Mouse (Mus musculus) urinary bladder, adult 2 months (tissue): ENCODE results near the gene Pde4d. TPM values are rescaled to one million over a fixed set of nuclear protein-coding genes. Genes with fewer than 3 reads are reported as not detected.

Source experiments
- DNase-seq: peaks from one replicate; pipeline ENCODE4 v3.0.0; 2022; ENCODE audit warnings: low spot score
- polyA plus RNA-seq: library from polyadenylated mRNA; depleted of rRNA; stranded (reverse); fragments of >200 nt; gene quantifications from 2 replicates; pipeline ENCODE4 v1.2.3, GENCODE M21; 2012

Gene Pde4d
- polyA plus RNA-seq, 1 experiment: 21.4 TPM

- no peak for DNase-seq
Measured at GRCm38 (mm10) chr13:109047126-109047525, 597.4 kb downstream of the Pde4d start.

- DNase-seq: no peak
Measured at GRCm38 (mm10) chr13:109052805-109053204, 603.1 kb downstream of the Pde4d start.

GRCm38 (mm10) chr13:109053242-109054018 is 603.7 kb downstream of the Pde4d start:
- DNase-seq: no peak

GRCm38 (mm10) chr13:109058045-109058444 is 608.3 kb downstream of the Pde4d start:
- DNase-seq: no peak

GRCm38 (mm10) chr13:109066581-109067159 is 616.9 kb downstream of the Pde4d start:
- DNase-seq: no peak

GRCm38 (mm10) chr13:109068258-109069219 is 618.8 kb downstream of the Pde4d start:
- DNase-seq: no peak

GRCm38 (mm10) chr13:109073371-109073770 is 623.6 kb downstream of the Pde4d start:
- DNase-seq: no peak

- DNase-seq: no peak
Measured at GRCm38 (mm10) chr13:109074078-109074477, 624.3 kb downstream of the Pde4d start.

- DNase-seq: no peak
Measured at GRCm38 (mm10) chr13:109092654-109093053, 642.9 kb downstream of the Pde4d start.

- no peak for DNase-seq
Measured at GRCm38 (mm10) chr13:109096654-109097053, 646.9 kb downstream of the Pde4d start.

GRCm38 (mm10) chr13:109116004-109116341 is 666.2 kb downstream of the Pde4d start:
- DNase-seq: no peak

GRCm38 (mm10) chr13:109116342-109117201 is 666.8 kb downstream of the Pde4d start:
- no peak for DNase-seq

GRCm38 (mm10) chr13:109117210-109117791 is 667.6 kb downstream of the Pde4d start:
- DNase-seq: no peak

GRCm38 (mm10) chr13:109118296-109118800 is 668.6 kb downstream of the Pde4d start:
- DNase-seq: no peak

GRCm38 (mm10) chr13:109121867-109122266 is 672.1 kb downstream of the Pde4d start:
- no peak for DNase-seq

- no peak for DNase-seq
Measured at GRCm38 (mm10) chr13:109136405-109136804, 686.7 kb downstream of the Pde4d start.

- no peak for DNase-seq
Measured at GRCm38 (mm10) chr13:109158703-109159102, 709.0 kb downstream of the Pde4d start.

- no peak for DNase-seq
Measured at GRCm38 (mm10) chr13:109168556-109169334, 719.0 kb downstream of the Pde4d start.

- DNase-seq: no peak
Measured at GRCm38 (mm10) chr13:109169335-109169606, 719.5 kb downstream of the Pde4d start.

GRCm38 (mm10) chr13:109171688-109172087 is 721.9 kb downstream of the Pde4d start:
- DNase-seq: no peak
